In genomic region chr17:8580360-8580759, GRCm38 (mm10) we compare ENCODE assay signal across 12 mouse cellular contexts. TPM values are rescaled to one million over a fixed set of nuclear protein-coding genes. Genes with fewer than 3 reads are reported as not detected.
DNase-seq lines count a peak whose midpoint lies in the region; ATAC-seq lines count a peak whose summit lies in the region.
"Had no signal": no experiment of that assay in that cellular context is flagged by ENCODE, and none has a peak within 500 bp of the region (broad histone marks: within the 10 kb centered on the region; RNA-seq: fewer than 3 reads in every experiment).

No protein-coding gene starts in this region.

- no peaks in the 10 kb centered on the region for H3K27me3 ChIP-seq in forebrain, embryonic 13.5 days

- H3K36me3 ChIP-seq in forebrain, embryonic 13.5 days (ENCODE audit: poor library complexity, severe bottlenecking), result no peaks in the 10 kb centered on the region
- H3K36me3 ChIP-seq: G1E had no signal

- intact Hi-C loops in left cerebral cortex, postnatal 14 days (cut with DNase I), result loop anchor here (5.0 kb wide), 1 partner anchor 53 kb away; the partner anchor contains the start of gene Pde10a
- intact Hi-C loops in left cerebral cortex, postnatal 10 days (cut with DNase I), result no loop called here

- H3K4me1 ChIP-seq in forebrain, embryonic 13.5 days, result peaks cover 10% of the 10 kb centered on the region; the same call in 1 of the 2 replicates

- no peak for ATAC-seq in cerebellum, adult (ENCODE audit: insufficient number of reproducible peaks, low FRiP score, low TSS enrichment)
- no peak for ATAC-seq in forebrain, embryonic 13.5 days

- H3K9me3 ChIP-seq in forebrain, embryonic 13.5 days (replicated peaks), result no peaks in the 10 kb centered on the region

- no peak overlapping the region for H3K9ac ChIP-seq in forebrain, embryonic 13.5 days

- H3K27ac ChIP-seq in forebrain, embryonic 13.5 days, result no peak overlapping the region

- no peak overlapping the region for H3K4me3 ChIP-seq in forebrain, embryonic 13.5 days
- H3K4me3 ChIP-seq: erythroblast, embryonic 14.5 days had no signal

- 64% methylated on average over 3 of the region's 3 CpGs for whole genome bisulfite sequencing in forebrain, embryonic 13.5 days

- peak; percentile 52 to 68 for DNase-seq in cerebellum, postnatal 10 days
- DNase-seq in left cerebral cortex, postnatal 14 days (ENCODE audit: low spot score in 2 of 2), result peak; percentile 42 to 55
- no peak for DNase-seq in left cerebral cortex, postnatal 10 days (ENCODE audit: extremely low spot score in 1 of 2, low spot score in 2 of 2)
- DNase-seq in ES-CJ7 (ENCODE audit: low read depth, low spot score), result peak; percentile 29
- peak; percentile 33 to 40 for DNase-seq in layer of hippocampus, postnatal 10 days (ENCODE audit: low spot score in 2 of 2)
- no peak for DNase-seq in urinary bladder, postnatal 25 days (ENCODE audit: low spot score)

- H3K4me2 ChIP-seq in forebrain, embryonic 13.5 days, result no peak overlapping the region

RNA-seq across cellular contexts. Expression of gene Gm17087, which starts 13.6 kb away (rescaled TPM):
- total RNA-seq in left cerebral cortex, postnatal 14 days (2021), result not detected
- total RNA-seq in left cerebral cortex, postnatal 10 days (2021), result not detected
- not detected for total RNA-seq in layer of hippocampus, postnatal 10 days (2021)
- polyA plus RNA-seq in forebrain, embryonic 13.5 days (2015; fragmentation: Nextera tagmentation; extraction: Ambion mirVana), result not detected in 2 replicates
- total RNA-seq: G1E had no signal
- polyA plus RNA-seq: erythroblast, embryonic 14.5 days; G1E; large intestine, adult 2 months; neural tube, embryonic 11.5 days had no signal

RNA-seq across cellular contexts. Expression of gene Pde10a, which starts 55.2 kb away (rescaled TPM):
- total RNA-seq in left cerebral cortex, postnatal 14 days (2021), result 10 to 100 TPM; 54.4 to 81.4 TPM
- total RNA-seq in left cerebral cortex, postnatal 10 days (2021), result 10 to 100 TPM; 59.0 to 83.7 TPM
- 10 to 100 TPM; 59.6 to 61.8 TPM for total RNA-seq in layer of hippocampus, postnatal 10 days (2021)
- 13.1 and 13.4 TPM in 2 replicates for polyA plus RNA-seq in forebrain, embryonic 13.5 days (2015; fragmentation: Nextera tagmentation; extraction: Ambion mirVana)
- polyA plus RNA-seq: erythroblast, embryonic 14.5 days; G1E had no signal

Comparison
In these comparisons a context has a peak if more than half of its experiments do, and no peak if none do; other contexts are left out.
1. DNase-seq: peak in cerebellum, postnatal 10 days (2 of 2), left cerebral cortex, postnatal 14 days (2 of 2), ES-CJ7 (single experiment) and layer of hippocampus, postnatal 10 days (2 of 2); none in left cerebral cortex, postnatal 10 days (0 of 2) and urinary bladder, postnatal 25 days (single experiment).